Mouse (Mus musculus): ENCODE measurements around the gene Tlr9.

- no peak for TF ChIP-seq CTCF (IDR thresholded peaks at IDR 0.05; ENCODE audit: control insufficient read depth, insufficient read depth, low read length)
- TF ChIP-seq POLR2A (IDR thresholded peaks at IDR 0.05; ENCODE audit: borderline replicate concordance, control insufficient read depth, low read depth, low read length), result no peak
Measured at GRCm38 (mm10) chr9:106237878-106238277, 15.5 kb downstream of the Tlr9 start.

Measured in bone marrow, adult 2 months (tissue).